Mouse (Mus musculus) spleen, adult 2 months (tissue): Measurements from ENCODE around the gene Pdzrn4.

ENCODE experiments used
- CTCF ChIP-seq: fragments of 200-500 bp; IDR thresholded peaks from 2 replicates; pipeline ENCODE4 v1.5.1; 2011; ENCODE audit warnings: mild to moderate bottlenecking, inconsistent platforms; ENCODE audit not compliant: insufficient read depth, insufficient read length, insufficient replicate concordance; ENCODE audit errors: extremely low read depth
- POLR2A ChIP-seq: fragments of 200-500 bp; IDR thresholded peaks from 2 replicates; pipeline ENCODE4 v1.6.1; 2011; ENCODE audit warnings: low read depth, low read length, inconsistent platforms

GRCm38 (mm10) chr15:92805934-92806333, 409.3 kb downstream of the Pdzrn4 start:
- no peak for TF ChIP-seq POLR2A
- no peak for TF ChIP-seq CTCF
